Comparison of ENCODE assay signal across 8 mouse cellular contexts in the genomic region with DNA sequence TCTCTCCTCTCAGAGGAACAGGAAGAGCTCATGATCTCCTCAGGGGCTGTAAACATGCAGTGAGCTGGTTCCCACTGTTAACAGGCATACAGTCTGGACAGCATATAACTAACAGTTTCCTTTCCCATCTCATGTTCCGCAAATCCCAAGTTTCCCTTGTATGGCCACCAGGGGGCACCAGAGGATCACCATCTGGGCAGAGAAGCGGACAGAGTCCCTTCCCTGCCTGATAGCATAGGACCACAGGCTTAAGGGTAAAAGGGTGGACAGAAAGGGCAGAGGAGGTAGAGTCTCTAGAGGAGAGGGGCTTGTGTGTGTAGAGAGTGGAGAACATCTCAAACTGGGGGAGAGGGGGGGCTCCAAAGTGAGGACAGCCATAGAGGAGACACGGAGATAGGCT.
DNase-seq lines count a peak whose midpoint lies in the region; ATAC-seq lines count a peak whose summit lies in the region.

No protein-coding gene starts in this region.

- DNase-seq in adrenal gland, adult 18-20 months (ENCODE audit: low spot score in 2 of 2) = peak; percentile 89 to 93
- DNase-seq in cerebellum, postnatal 4 days (ENCODE audit: low spot score in 2 of 2) = peak; percentile 88 to 94
- peak; percentile 92 for DNase-seq in gastrocnemius, adult 18-20 months (ENCODE audit: low spot score)
- peak; percentile 95 for DNase-seq in intestine, embryonic 14.5 days (ENCODE audit: low spot score)
- peak; percentile 72 to 79 for DNase-seq in left cerebral cortex, adult 8-10 months (ENCODE audit: low spot score in 2 of 2)
- peak; percentile 93 for DNase-seq in mesoderm, embryonic 11.5 days (ENCODE audit: low read depth, low spot score)
- DNase-seq in right cerebral cortex, postnatal 14 days = peak; percentile 90
- peak; percentile 92 for DNase-seq in urinary bladder, postnatal 14 days (ENCODE audit: low spot score)

- no peaks in the 10 kb centered on the region for H3K9me3 ChIP-seq in intestine, embryonic 14.5 days (ENCODE audit: control insufficient read depth, low read length)

- H3K9ac ChIP-seq in intestine, embryonic 14.5 days (ENCODE audit: low read length) = no peak overlapping the region

- no peak overlapping the region for H3K27ac ChIP-seq in intestine, embryonic 14.5 days (ENCODE audit: low read depth)

- no peak overlapping the region for H3K4me2 ChIP-seq in intestine, embryonic 14.5 days (ENCODE audit: low read length)

- H3K27me3 ChIP-seq in intestine, embryonic 14.5 days (replicated peaks; ENCODE audit: control insufficient read depth, insufficient read depth, low read length) = peaks cover 22% of the 10 kb centered on the region

- ATAC-seq in intestine, embryonic 14.5 days (replicated peaks; ENCODE audit: low FRiP score, low TSS enrichment, low read depth) = peak; percentile 38

- no peak overlapping the region for H3K4me3 ChIP-seq in intestine, embryonic 14.5 days (ENCODE audit: low read depth, low read length)

- H3K4me1 ChIP-seq in intestine, embryonic 14.5 days (replicated peaks; ENCODE audit: control insufficient read depth, insufficient read depth, low read length) = peaks cover 9% of the 10 kb centered on the region; the same call in 1 of the 2 replicates

- WGBS in intestine, embryonic 14.5 days = 18% methylated on average over 3 of the region's 3 CpGs

- no peaks in the 10 kb centered on the region for H3K36me3 ChIP-seq in intestine, embryonic 14.5 days (ENCODE audit: control insufficient read depth, insufficient read depth, low read length)
